Mouse (Mus musculus) ES-Bruce4 (cell line): ENCODE data around the gene 4930583I09Rik. TPM values are rescaled to one million over a fixed set of nuclear protein-coding genes. Genes with fewer than 3 reads are reported as not detected.

ENCODE experiments used
- H3K27ac ChIP-seq: 2 replicates; pipeline ENCODE4 v1.5.1; 2012; ENCODE audit warnings: low read length, inconsistent platforms; ENCODE audit not compliant: insufficient read depth
- H3K27me3 ChIP-seq: 2 replicates; pipeline ENCODE4 v1.6.1; 2012; ENCODE audit warnings: mild to moderate bottlenecking, low read length, inconsistent platforms; ENCODE audit not compliant: control insufficient read depth, poor library complexity, insufficient read depth, severe bottlenecking
- H3K36me3 ChIP-seq: 2 replicates; pipeline ENCODE4 v1.6.1; 2012; ENCODE audit warnings: inconsistent platforms, mild to moderate bottlenecking, low read length, moderate library complexity; ENCODE audit not compliant: control insufficient read depth, poor library complexity, insufficient read depth, severe bottlenecking
- H3K4me1 ChIP-seq: one replicate; pipeline ENCODE4 v1.8.1; 2011; ENCODE audit warnings: low read length; ENCODE audit not compliant: control insufficient read depth, insufficient read depth
- H3K4me3 ChIP-seq: 2 replicates; pipeline ENCODE4 v1.5.1; 2011; ENCODE audit warnings: low read depth, mild to moderate bottlenecking, low read length
- H3K9ac ChIP-seq: 2 replicates; pipeline ENCODE4 v1.6.1; 2012; ENCODE audit warnings: low read depth, mild to moderate bottlenecking, inconsistent platforms; ENCODE audit not compliant: poor library complexity, severe bottlenecking
- H3K9me3 ChIP-seq: replicated peaks from 2 replicates; pipeline ENCODE4 v1.6.1; 2012; ENCODE audit warnings: mild to moderate bottlenecking, low read length, inconsistent platforms; ENCODE audit not compliant: control insufficient read depth, poor library complexity, insufficient read depth, severe bottlenecking
- CTCF ChIP-seq: IDR thresholded peaks from one replicate; pipeline ENCODE4 v1.8.1; 2011; ENCODE audit warnings: low read depth, low read length
- EP300 ChIP-seq: IDR thresholded peaks from 2 replicates; pipeline ENCODE4 v1.6.1; 2011; ENCODE audit warnings: low read depth, low read length; ENCODE audit not compliant: insufficient read depth
- POLR2A ChIP-seq: IDR thresholded peaks from one replicate; pipeline ENCODE4 v1.8.1; 2011; ENCODE audit warnings: low read length; ENCODE audit not compliant: insufficient read depth
- polyA plus RNA-seq: library from polyadenylated mRNA; stranded (reverse); fragments of >200 nt; gene quantifications from 2 replicates; pipeline ENCODE4 v1.2.4, GENCODE M21; 2011; ENCODE audit warnings: low read depth; ENCODE audit not compliant: missing spikeins, insufficient read depth, insufficient read length

4930583I09Rik gene
- polyA plus RNA-seq, 1 experiment: not detected

DNA sequence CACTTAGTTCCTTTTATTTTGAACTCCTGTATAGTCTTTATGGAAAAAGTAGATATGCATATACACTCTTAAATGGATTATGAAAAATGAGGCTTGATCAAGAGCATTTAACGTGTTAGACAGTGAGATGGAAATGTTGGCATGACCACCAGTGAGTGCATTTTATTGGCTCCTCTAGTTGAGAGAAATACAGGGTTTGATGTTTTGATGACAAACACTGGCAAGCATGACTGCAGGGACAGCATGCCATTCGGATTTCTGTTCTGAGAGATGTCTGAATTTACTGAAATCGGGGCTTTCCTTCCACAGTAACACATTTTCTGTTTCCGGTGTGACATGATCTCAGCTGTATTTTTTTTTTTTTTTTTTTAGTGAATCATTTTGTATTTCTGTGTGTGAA is 12.2 kb upstream of the 4930583I09Rik start:
- Histone ChIP-seq H3K4me1 (no peaks in the 10 kb centered on the region), H3K4me3 (no peak overlapping the region), H3K9ac (no peak overlapping the region), H3K27ac (no peak overlapping the region), H3K36me3 (no peaks in the 10 kb centered on the region), H3K9me3 (no peaks in the 10 kb centered on the region), H3K27me3 (no peaks in the 10 kb centered on the region)
- TF ChIP-seq EP300 (no peak), POLR2A (no peak), CTCF (no peak)

DNA sequence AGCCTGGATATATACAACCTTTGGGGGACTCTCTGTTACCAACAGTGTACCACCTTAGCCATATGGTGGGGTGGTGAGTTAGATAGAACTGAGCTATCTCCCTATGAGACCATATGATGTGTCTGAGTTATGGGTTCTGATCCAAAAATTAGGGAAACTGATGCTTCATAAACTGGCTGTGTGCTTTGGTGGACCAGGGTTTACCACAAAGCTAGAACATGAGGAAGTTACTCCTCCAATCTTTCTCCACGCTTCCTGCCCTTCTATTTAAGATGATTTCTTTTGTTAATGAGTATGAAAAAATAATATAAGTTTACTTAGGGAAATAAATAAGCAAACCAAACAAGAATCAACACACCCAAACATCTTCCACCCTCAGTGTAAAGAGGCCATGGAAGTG is 10.8 kb upstream of the 4930583I09Rik start:
- TF ChIP-seq EP300: no peak
- no peak for TF ChIP-seq CTCF
- no peak for TF ChIP-seq POLR2A
- Histone ChIP-seq H3K4me1 (no peaks in the 10 kb centered on the region), H3K9ac (no peak overlapping the region), H3K27me3 (no peaks in the 10 kb centered on the region; the same call in 1 of the 2 replicates), H3K4me3 (no peak overlapping the region), H3K36me3 (no peaks in the 10 kb centered on the region), H3K27ac (no peak overlapping the region), H3K9me3 (no peaks in the 10 kb centered on the region)

DNA sequence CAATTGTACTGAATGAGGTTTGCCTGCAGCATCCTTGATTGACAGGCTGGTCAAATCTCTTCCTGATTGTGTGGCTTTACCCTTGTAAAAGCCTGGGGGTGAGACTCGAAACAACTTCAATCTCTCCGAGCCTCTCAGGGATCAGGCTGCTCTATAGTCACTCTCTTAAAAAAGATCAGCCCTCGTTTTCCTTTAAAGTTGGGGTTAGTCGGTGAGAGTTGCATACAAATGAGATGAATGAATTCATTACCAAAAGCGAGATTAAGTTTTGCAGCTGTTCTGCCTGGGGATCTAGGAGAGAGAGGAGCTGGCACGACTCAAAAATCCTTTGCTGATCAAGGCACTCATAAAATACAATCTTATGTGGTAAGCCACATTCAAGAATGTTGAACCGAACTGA is 1.0 kb upstream of the 4930583I09Rik start:
- Histone ChIP-seq H3K4me3 (no peak overlapping the region), H3K27ac (no peak overlapping the region), H3K9ac (no peak overlapping the region), H3K27me3 (no peaks in the 10 kb centered on the region), H3K36me3 (no peaks in the 10 kb centered on the region), H3K4me1 (no peaks in the 10 kb centered on the region), H3K9me3 (no peaks in the 10 kb centered on the region)
- TF ChIP-seq CTCF: no peak
- TF ChIP-seq POLR2A: no peak
- no peak for TF ChIP-seq EP300

DNA sequence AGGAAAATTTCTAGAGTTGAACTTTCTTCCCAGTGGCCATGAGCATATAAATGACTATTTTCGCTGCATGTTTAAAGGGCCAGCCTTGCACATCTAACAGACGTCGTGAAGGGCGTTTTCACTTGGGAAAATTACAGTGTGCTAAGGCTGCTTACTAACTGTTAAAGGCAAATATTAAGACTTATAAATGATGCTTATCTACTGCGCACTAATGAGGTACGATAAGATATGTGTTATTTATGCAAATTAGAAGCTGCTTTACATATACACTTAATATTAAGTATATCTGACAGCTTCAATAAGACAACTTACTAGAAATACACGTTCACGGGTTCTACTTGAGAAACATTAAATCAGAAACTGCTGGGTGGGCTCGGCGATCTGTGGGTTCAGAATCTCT is 481 bp upstream of the 4930583I09Rik start:
- H3K9me3 ChIP-seq: no peaks in the 10 kb centered on the region
- H3K9ac ChIP-seq: no peak overlapping the region
- TF ChIP-seq EP300: no peak
- no peak for TF ChIP-seq POLR2A
- no peak for TF ChIP-seq CTCF
- no peaks in the 10 kb centered on the region for H3K4me1 ChIP-seq
- no peak overlapping the region for H3K27ac ChIP-seq
- no peak overlapping the region for H3K4me3 ChIP-seq
- H3K36me3 ChIP-seq: no peaks in the 10 kb centered on the region
- no peaks in the 10 kb centered on the region for H3K27me3 ChIP-seq

DNA sequence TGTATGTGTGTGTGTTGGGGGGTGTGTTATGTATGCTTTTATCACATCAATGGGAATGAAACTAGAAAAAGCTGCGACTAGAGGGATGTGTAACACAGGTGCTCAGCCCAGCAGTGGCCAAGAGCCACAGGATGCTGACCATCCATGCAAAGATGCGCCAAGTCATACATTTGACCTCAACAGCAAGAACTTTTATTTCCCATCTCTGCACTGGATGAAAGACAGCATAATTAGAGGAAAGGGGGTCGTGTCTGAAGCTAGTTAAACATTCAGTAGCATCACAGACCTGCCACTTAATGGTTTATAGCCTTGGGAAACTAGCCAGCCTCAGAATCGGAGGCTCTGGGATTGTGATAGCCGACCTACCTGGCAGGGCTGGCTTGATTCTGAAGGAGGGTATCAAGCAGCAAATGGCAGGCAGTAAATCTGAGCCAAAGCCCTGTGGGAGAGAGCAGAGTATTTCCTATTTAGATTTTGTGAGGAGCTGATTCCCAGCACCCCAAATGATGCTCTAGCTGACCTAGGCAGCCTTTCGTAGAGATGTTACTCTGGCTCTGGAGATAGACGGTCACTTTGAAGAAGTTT is 1.9 kb downstream of the 4930583I09Rik start:
- H3K9me3 ChIP-seq: no peaks in the 10 kb centered on the region
- no peak overlapping the region for H3K4me3 ChIP-seq
- no peak overlapping the region for H3K27ac ChIP-seq
- H3K27me3 ChIP-seq: no peaks in the 10 kb centered on the region
- H3K9ac ChIP-seq: no peak overlapping the region
- H3K4me1 ChIP-seq: no peaks in the 10 kb centered on the region
- TF ChIP-seq EP300: no peak
- TF ChIP-seq CTCF: no peak
- no peak for TF ChIP-seq POLR2A
- H3K36me3 ChIP-seq: no peaks in the 10 kb centered on the region

DNA sequence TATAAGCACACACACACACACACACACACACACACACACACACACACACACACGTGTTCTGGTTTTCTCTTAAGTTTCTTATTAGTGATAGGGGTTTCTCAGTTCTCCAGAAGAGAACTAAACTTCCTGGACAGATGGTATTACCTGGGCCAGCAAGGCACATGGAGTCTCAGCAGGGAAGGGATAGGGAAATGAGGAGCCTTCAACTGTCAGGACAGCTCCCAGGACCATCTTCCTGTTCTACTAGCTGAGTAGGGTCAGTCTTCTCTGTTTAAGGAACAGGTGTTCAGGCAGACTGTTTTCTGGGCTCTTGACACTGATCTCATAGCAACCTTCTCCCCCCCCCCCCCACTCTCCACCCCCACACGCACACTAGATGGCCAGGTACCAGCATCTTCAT is 2.8 kb downstream of the 4930583I09Rik start:
- H3K27me3 ChIP-seq: no peaks in the 10 kb centered on the region
- no peaks in the 10 kb centered on the region for H3K4me1 ChIP-seq
- no peak overlapping the region for H3K4me3 ChIP-seq
- H3K9ac ChIP-seq: no peak overlapping the region
- no peaks in the 10 kb centered on the region for H3K9me3 ChIP-seq
- no peak overlapping the region for H3K27ac ChIP-seq
- H3K36me3 ChIP-seq: no peaks in the 10 kb centered on the region
- TF ChIP-seq POLR2A: no peak
- TF ChIP-seq EP300: no peak
- no peak for TF ChIP-seq CTCF
